Mouse (Mus musculus) MEL (cell line): ENCODE measurements around the gene Macrod2. TPM values are rescaled to one million over a fixed set of nuclear protein-coding genes. Genes with fewer than 3 reads are reported as not detected.

ENCODE experiments used
- DNase-seq: peaks from one replicate; pipeline ENCODE4 v3.0.0; 2011; ENCODE audit warnings: low read depth, low spot score
- H3K27ac ChIP-seq: 2 replicates; pipeline ENCODE4 v1.5.1; 2012; ENCODE audit warnings: low read depth, mild to moderate bottlenecking, control low read depth, low read length, moderate library complexity; ENCODE audit not compliant: control insufficient read depth
- H3K27me3 ChIP-seq, 2 experiments: fragments of 150-350 bp in 1 of 2; sonication (generic) in 1 of 2; 2 replicates each; pipeline ENCODE4 v1.6.1; 2012; ENCODE audit warnings: low read length in 2 of 2, mild to moderate bottlenecking in 2 of 2, improper control_type of control experiment in 1 of 2, moderate library complexity in 1 of 2; ENCODE audit not compliant: insufficient read depth in 2 of 2, control insufficient read depth in 1 of 2
- H3K36me3 ChIP-seq, 2 experiments: 2 replicates each; pipeline ENCODE4 v1.6.1; 2012 to 2014; ENCODE audit warnings: low read length in 2 of 2, improper control_type of control experiment in 1 of 2, inconsistent platforms in 1 of 2, mild to moderate bottlenecking in 1 of 2; ENCODE audit not compliant: insufficient read depth in 2 of 2, control insufficient read depth in 1 of 2
- H3K4me1 ChIP-seq, 2 experiments: fragments of 150-350 bp in 1 of 2; sonication (generic) in 1 of 2; 2 replicates each; pipeline ENCODE4 v1.6.1; 2012; ENCODE audit warnings: low read length in 2 of 2, improper control_type of control experiment in 1 of 2, mild to moderate bottlenecking in 1 of 2; ENCODE audit not compliant: insufficient read depth in 2 of 2, control insufficient read depth in 1 of 2
- H3K4me3 ChIP-seq, 2 experiments: fragments of 150-350 bp in 1 of 2; sonication (generic) in 1 of 2; 2 replicates each; pipeline ENCODE4 v1.5.1; 2012; ENCODE audit warnings: low read depth in 2 of 2, low read length in 2 of 2, mild to moderate bottlenecking in 2 of 2, moderate library complexity in 2 of 2, control low read depth in 1 of 2, improper control_type of control experiment in 1 of 2; ENCODE audit not compliant: control insufficient read depth in 1 of 2, insufficient read depth in 1 of 2
- H3K79me2 ChIP-seq: 2 replicates; pipeline ENCODE4 v1.6.1; 2012; ENCODE audit warnings: mild to moderate bottlenecking, low read length, moderate library complexity; ENCODE audit not compliant: control insufficient read depth, poor library complexity, insufficient read depth
- H3K9ac ChIP-seq: 2 replicates; pipeline ENCODE4 v1.6.1; 2012; ENCODE audit warnings: low read depth, mild to moderate bottlenecking, control low read depth, low read length, moderate library complexity; ENCODE audit not compliant: control insufficient read depth, poor library complexity, severe bottlenecking
- H3K9me3 ChIP-seq: fragments of 150-350 bp; sonication (generic); replicated peaks from 2 replicates; pipeline ENCODE4 v1.6.1; 2012; ENCODE audit warnings: mild to moderate bottlenecking, low read length, improper control_type of control experiment, moderate library complexity; ENCODE audit not compliant: insufficient read depth
- BHLHE40 ChIP-seq: IDR thresholded peaks from 2 replicates; pipeline ENCODE4 v1.6.1; 2012; ENCODE audit warnings: low read depth, mild to moderate bottlenecking, inconsistent platforms, low read length, improper control_type of control experiment, borderline replicate concordance
- CHD1 ChIP-seq: IDR thresholded peaks from 2 replicates; pipeline ENCODE4 v1.6.1; 2012; ENCODE audit warnings: low read depth, mild to moderate bottlenecking, inconsistent platforms, low read length, improper control_type of control experiment
- CHD2 ChIP-seq: IDR thresholded peaks from 2 replicates; pipeline ENCODE4 v1.6.1; 2011; ENCODE audit warnings: low read length, improper control_type of control experiment
- E2F4 ChIP-seq: IDR thresholded peaks from 2 replicates; pipeline ENCODE4 v1.6.1; 2011; ENCODE audit warnings: low read depth, low read length, improper control_type of control experiment, borderline replicate concordance
- ETS1 ChIP-seq: IDR thresholded peaks from 2 replicates; pipeline ENCODE4 v1.6.1; 2012; ENCODE audit warnings: low read depth, mild to moderate bottlenecking, inconsistent platforms, low read length, improper control_type of control experiment, moderate library complexity
- GABPA ChIP-seq: IDR thresholded peaks from 2 replicates; pipeline ENCODE4 v1.6.1; 2012; ENCODE audit warnings: low read depth, mild to moderate bottlenecking, inconsistent platforms, low read length, improper control_type of control experiment, moderate library complexity
- HCFC1 ChIP-seq: IDR thresholded peaks from 2 replicates; pipeline ENCODE4 v1.6.1; 2012; ENCODE audit warnings: low read depth, mild to moderate bottlenecking, inconsistent platforms, low read length, improper control_type of control experiment, moderate library complexity
- JUND ChIP-seq: IDR thresholded peaks from 2 replicates; pipeline ENCODE4 v1.6.1; 2011; ENCODE audit warnings: low read depth, mild to moderate bottlenecking, improper control_type of control experiment, low read length
- MAFK ChIP-seq: IDR thresholded peaks from 2 replicates; pipeline ENCODE4 v1.6.1; 2011; ENCODE audit warnings: low read depth, mild to moderate bottlenecking, low read length, improper control_type of control experiment, borderline replicate concordance
- MAX ChIP-seq: IDR thresholded peaks from 2 replicates; pipeline ENCODE4 v1.6.1; 2011; ENCODE audit warnings: low read length, improper control_type of control experiment
- MAZ ChIP-seq: IDR thresholded peaks from 2 replicates; pipeline ENCODE4 v1.6.1; 2012; ENCODE audit warnings: low read depth, mild to moderate bottlenecking, inconsistent platforms, low read length, improper control_type of control experiment
- MEF2A ChIP-seq: IDR thresholded peaks from 2 replicates; pipeline ENCODE4 v1.6.1; 2014; ENCODE audit warnings: low read depth, mild to moderate bottlenecking, inconsistent platforms, low read length, improper control_type of control experiment; ENCODE audit not compliant: poor library complexity, insufficient replicate concordance, severe bottlenecking; ENCODE audit errors: extremely low read depth
- MYC ChIP-seq: IDR thresholded peaks from 2 replicates; pipeline ENCODE4 v1.6.1; 2011; ENCODE audit warnings: low read depth, mild to moderate bottlenecking, low read length, improper control_type of control experiment, moderate library complexity
- NRF1 ChIP-seq: IDR thresholded peaks from 2 replicates; pipeline ENCODE4 v1.6.1; 2014; ENCODE audit warnings: low read depth, mild to moderate bottlenecking, inconsistent platforms, low read length, improper control_type of control experiment, moderate library complexity; ENCODE audit not compliant: poor library complexity, insufficient read depth, severe bottlenecking
- POLR2A ChIP-seq, 2 experiments: IDR thresholded peaks; 2 replicates each; pipeline ENCODE4 v1.6.1; 2011 to 2012; ENCODE audit warnings: low read length in 2 of 2, mild to moderate bottlenecking in 2 of 2, control low read depth in 1 of 2, improper control_type of control experiment in 1 of 2, low read depth in 1 of 2, moderate library complexity in 1 of 2; ENCODE audit not compliant: control insufficient read depth in 1 of 2, insufficient read depth in 1 of 2, poor library complexity in 1 of 2
- RAD21 ChIP-seq: IDR thresholded peaks from 2 replicates; pipeline ENCODE4 v1.6.1; 2011; ENCODE audit warnings: mild to moderate bottlenecking, low read depth, low read length, improper control_type of control experiment
- TAL1 ChIP-seq: IDR thresholded peaks from 2 replicates; pipeline ENCODE4 v1.6.1; 2012; ENCODE audit warnings: mild to moderate bottlenecking, inconsistent platforms, low read length, moderate library complexity, mixed read lengths
- TBP ChIP-seq: IDR thresholded peaks from 2 replicates; pipeline ENCODE4 v1.8.0; 2011; ENCODE audit warnings: low read depth, low read length, improper control_type of control experiment
- TCF12 ChIP-seq: IDR thresholded peaks from 2 replicates; pipeline ENCODE4 v1.6.1; 2014; ENCODE audit warnings: low read depth, mild to moderate bottlenecking, inconsistent platforms, low read length, improper control_type of control experiment, moderate library complexity
- UBTF ChIP-seq: IDR thresholded peaks from 2 replicates; pipeline ENCODE4 v1.6.1; 2012; ENCODE audit warnings: low read depth, mild to moderate bottlenecking, inconsistent platforms, low read length, improper control_type of control experiment, moderate library complexity, borderline replicate concordance; ENCODE audit not compliant: insufficient read depth
- ZC3H11A ChIP-seq: IDR thresholded peaks from 2 replicates; pipeline ENCODE4 v1.6.1; 2012; ENCODE audit warnings: low read depth, mild to moderate bottlenecking, inconsistent platforms, low read length, improper control_type of control experiment
- ZMIZ1 ChIP-seq: IDR thresholded peaks from 2 replicates; pipeline ENCODE4 v1.6.1; 2012; ENCODE audit warnings: low read depth, mild to moderate bottlenecking, inconsistent platforms, low read length, improper control_type of control experiment, moderate library complexity
- polyA plus RNA-seq, 2 experiments: library from polyadenylated mRNA; stranded (reverse) in 1 of 2; unstranded in 1 of 2; fragments of >175 nt in 1 of 2; fragments of >200 nt in 1 of 2; gene quantifications; 2 replicates each; pipeline versions ENCODE4 v1.2.1 to v1.2.4; 2012; ENCODE audit warnings: low replicate concordance in 2 of 2, low read depth in 1 of 2; ENCODE audit not compliant: insufficient read length in 2 of 2, insufficient read depth in 1 of 2, missing spikeins in 1 of 2
- total RNA-seq: library from RNA; depleted of rRNA; stranded (reverse); fragments of 300-350 nt; gene quantifications from 2 replicates; pipeline ENCODE4 v1.2.3, GENCODE M21; 2012

Macrod2 gene
- total and polyA plus RNA-seq, 3 experiments = not detected

- no peaks in the 10 kb centered on the region for H3K79me2 ChIP-seq
- H3K9me3 ChIP-seq = no peaks in the 10 kb centered on the region
- TF ChIP-seq MAX (no peak), ZC3H11A (no peak), RAD21 (no peak), HCFC1 (no peak), CHD1 (no peak), JUND (no peak), BHLHE40 (no peak), ZMIZ1 (no peak), MAFK (no peak)
- TF ChIP-seq, all 39 proteins: peak for 0
- DNase-seq = no peak
- H3K4me3 ChIP-seq = no peak overlapping the region
- H3K27ac ChIP-seq = no peak overlapping the region
- no peaks in the 10 kb centered on the region for H3K27me3 ChIP-seq
- H3K9ac ChIP-seq = no peak overlapping the region
- H3K4me1 ChIP-seq = no peaks in the 10 kb centered on the region
- H3K36me3 ChIP-seq = no peaks in the 10 kb centered on the region
Observed at GRCm38 (mm10) chr2:140532024-140532423, 136.9 kb downstream of the Macrod2 start.

GRCm38 (mm10) chr2:140532859-140533519 lies 137.9 kb downstream of the Macrod2 start:
- TF ChIP-seq MYC (no peak), MAZ (no peak), TBP (no peak), TAL1 (no peak), TCF12 (no peak), ETS1 (no peak), POLR2A (IDR thresholded peaks at IDR 0.05; ENCODE audit: control insufficient read depth in 1 of 2, insufficient read depth in 1 of 2, low read depth in 1 of 2, low read length in 2 of 2, poor library complexity in 1 of 2) (no peak), MEF2A (no peak), CHD2 (no peak), GABPA (no peak), CHD1 (no peak), UBTF (no peak), JUND (no peak), E2F4 (no peak), NRF1 (no peak), BHLHE40 (no peak)
- TF ChIP-seq, all 39 proteins: peak for 0
- Histone ChIP-seq H3K4me3 (no peak overlapping the region), H3K27me3 (no peaks in the 10 kb centered on the region), H3K79me2 (no peaks in the 10 kb centered on the region), H3K9me3 (no peaks in the 10 kb centered on the region), H3K27ac (no peak overlapping the region), H3K36me3 (no peaks in the 10 kb centered on the region), H3K9ac (no peak overlapping the region), H3K4me1 (no peaks in the 10 kb centered on the region)
- DNase-seq = no peak
